Mouse (Mus musculus) kidney, embryonic 15.5 days (tissue): ENCODE measurements around the gene Rabl6. TPM values are rescaled to one million over a fixed set of nuclear protein-coding genes. Genes with fewer than 3 reads are reported as not detected.
A peak's percentile ranks its signal among the peaks of the same experiment; 100 is the strongest.

Source experiments
- ATAC-seq: fragments of 200-750 bp; cut with Nextera tagmentation; replicated peaks from 2 replicates; pipeline ENCODE4 v1.8.0; 2017; ENCODE audit warnings: moderate TSS enrichment; ENCODE audit not compliant: low FRiP score
- H3K27ac ChIP-seq: fragments of 300-500 bp; sonication (generic); 2 replicates; pipeline ENCODE4 v1.5.1; 2015; ENCODE audit warnings: mild to moderate bottlenecking, inconsistent platforms
- H3K27me3 ChIP-seq: fragments of 300-500 bp; sonication (generic); 2 replicates; pipeline ENCODE4 v1.6.1; 2015; ENCODE audit warnings: inconsistent platforms
- H3K36me3 ChIP-seq: fragments of 300-500 bp; sonication (generic); 2 replicates; pipeline ENCODE4 v1.6.1; 2015; ENCODE audit warnings: inconsistent platforms
- H3K4me1 ChIP-seq: fragments of 300-500 bp; sonication (generic); 2 replicates; pipeline ENCODE4 v1.6.1; 2015; ENCODE audit warnings: inconsistent platforms
- H3K4me2 ChIP-seq: fragments of 300-500 bp; sonication (generic); 2 replicates; pipeline ENCODE4 v1.6.1; 2015; ENCODE audit warnings: moderate library complexity, mild to moderate bottlenecking, inconsistent platforms
- H3K4me3 ChIP-seq: fragments of 300-500 bp; sonication (generic); replicated peaks from 2 replicates; pipeline ENCODE4 v1.5.1; 2015; ENCODE audit warnings: mild to moderate bottlenecking, inconsistent platforms
- H3K9ac ChIP-seq: fragments of 300-500 bp; sonication (generic); 2 replicates; pipeline ENCODE4 v1.6.1; 2015; ENCODE audit warnings: mild to moderate bottlenecking, inconsistent platforms
- H3K9me3 ChIP-seq: fragments of 300-500 bp; sonication (generic); replicated peaks from 2 replicates; pipeline ENCODE4 v1.6.1; 2016; ENCODE audit warnings: inconsistent platforms
- WGBS: fragments of 180-500 bp; shearing (Covaris S2); methylation state at CpG from one replicate; pipeline ENCODE4 v1.1.7; 2015; ENCODE audit warnings: mixed read lengths; 5-methylcytosine and 5-hydroxymethylcytosine counted together
- polyA plus RNA-seq: library from polyadenylated mRNA; unstranded; fragments of >200 nt; fragmentation: Nextera tagmentation; extraction: Ambion mirVana; gene quantifications from 2 replicates; pipeline ENCODE4 v1.2.1, GENCODE M21; 2015

Gene Rabl6
- polyA plus RNA-seq, 1 experiment from 2014 or later: 74.7 TPM

- peaks cover 15% of the 10 kb centered on the region for H3K27me3 ChIP-seq
- H3K4me2 ChIP-seq: peak within 1 kb of the TSS; percentile 93
- peak; percentile 93 for ATAC-seq
- H3K9me3 ChIP-seq: no peaks in the 10 kb centered on the region
- WGBS: 7% methylated on average over 34 of the region's 34 CpGs
- H3K36me3 ChIP-seq: no peaks in the 10 kb centered on the region
- H3K9ac ChIP-seq: peak within 1 kb of the TSS; percentile 52
- H3K4me3 ChIP-seq: peak within 1 kb of the TSS; percentile 56
- peaks cover 17% of the 10 kb centered on the region for H3K4me1 ChIP-seq
- peak within 1 kb of the TSS; percentile 84 for H3K27ac ChIP-seq
Measured at GRCm38 (mm10) chr2:25621229-25622200, 13.2 kb upstream of the Rabl6 start, which contains the start of gene Tmem141. Gene Tmem141 (minus strand): TSS chr2:25622005.

- Histone ChIP-seq H3K4me2 (peak overlapping the region; percentile 93), H3K4me1 (peaks cover 24% of the 10 kb centered on the region), H3K9me3 (no peaks in the 10 kb centered on the region), H3K36me3 (no peaks in the 10 kb centered on the region), H3K4me3 (no peak overlapping the region), H3K9ac (no peak overlapping the region), H3K27me3 (peaks cover 22% of the 10 kb centered on the region), H3K27ac (peak overlapping the region; percentile 84; the same call in 1 of the 2 replicates)
- 84% methylated on average over 4 of the region's 4 CpGs for WGBS
- ATAC-seq: no peak
Measured at GRCm38 (mm10) chr2:25620852-25621228, 12.5 kb upstream of the Rabl6 start.

GRCm38 (mm10) chr2:25620386-25620785 lies 12.1 kb upstream of the Rabl6 start:
- WGBS: 60% methylated on average over 6 of the region's 6 CpGs
- Histone ChIP-seq H3K27me3 (peaks cover 26% of the 10 kb centered on the region), H3K4me3 (no peak overlapping the region), H3K36me3 (no peaks in the 10 kb centered on the region), H3K4me1 (peaks cover 26% of the 10 kb centered on the region), H3K9me3 (no peaks in the 10 kb centered on the region), H3K4me2 (peak overlapping the region; percentile 93), H3K9ac (no peak overlapping the region), H3K27ac (no peak overlapping the region)
- no peak for ATAC-seq

- Histone ChIP-seq H3K4me2 (peak within 1 kb of the TSS; percentile 52), H3K27ac (no peak within 1 kb of the TSS), H3K27me3 (peaks cover 37% of the 10 kb centered on the region), H3K9ac (0 out of 2 replicates have a peak within 1 kb of the TSS, but pooled peaks have one; percentile 4), H3K4me3 (no peak within 1 kb of the TSS), H3K36me3 (no peaks in the 10 kb centered on the region), H3K9me3 (no peaks in the 10 kb centered on the region), H3K4me1 (peaks cover 26% of the 10 kb centered on the region)
- WGBS: 71% methylated on average over 3 of the region's 3 CpGs
- ATAC-seq: no peak
Measured at GRCm38 (mm10) chr2:25617578-25617977, 9.3 kb upstream of the Rabl6 start, which contains the start of gene Ccdc183. Gene Ccdc183 (minus strand): TSS chr2:25617678.

GRCm38 (mm10) chr2:25616398-25616797 lies 8.1 kb upstream of the Rabl6 start:
- ATAC-seq: peak; percentile 27; the same call in 1 of the 2 replicates
- Histone ChIP-seq H3K4me2 (peak overlapping the region; percentile 52), H3K9ac (0 out of 2 replicates have a peak overlapping the region, but pooled peaks have one; percentile 4), H3K4me1 (peaks cover 20% of the 10 kb centered on the region), H3K36me3 (no peaks in the 10 kb centered on the region), H3K4me3 (peak overlapping the region; percentile 16), H3K9me3 (no peaks in the 10 kb centered on the region), H3K27ac (no peak overlapping the region), H3K27me3 (peaks cover 37% of the 10 kb centered on the region)
- 18% methylated on average over 22 of the region's 22 CpGs for WGBS

GRCm38 (mm10) chr2:25608671-25609070 lies 350 bp upstream of the Rabl6 start:
- Histone ChIP-seq H3K4me1 (peaks cover 20% of the 10 kb centered on the region), H3K9me3 (no peaks in the 10 kb centered on the region), H3K4me2 (peak overlapping the region; percentile 58), H3K27me3 (no peaks in the 10 kb centered on the region), H3K4me3 (peak overlapping the region; percentile 79), H3K27ac (peak overlapping the region; percentile 92), H3K36me3 (peaks cover 6% of the 10 kb centered on the region), H3K9ac (0 out of 2 replicates have a peak overlapping the region, but pooled peaks have one; percentile 81)
- WGBS: 67% methylated on average over 10 of the region's 10 CpGs
- 0 out of 2 replicates have a peak, but pooled peaks have one; percentile 10 for ATAC-seq

- no peak overlapping the region for H3K4me2 ChIP-seq
- H3K27me3 ChIP-seq: no peaks in the 10 kb centered on the region
- H3K4me3 ChIP-seq: no peak overlapping the region
- 93% methylated on average over 5 of the region's 5 CpGs for WGBS
- H3K4me1 ChIP-seq: peaks cover 14% of the 10 kb centered on the region
- H3K36me3 ChIP-seq: peaks cover 67% of the 10 kb centered on the region
- no peak for ATAC-seq
- H3K9me3 ChIP-seq: no peaks in the 10 kb centered on the region
- no peak overlapping the region for H3K9ac ChIP-seq
- no peak overlapping the region for H3K27ac ChIP-seq
Measured at GRCm38 (mm10) chr2:25602526-25602925, 5.8 kb downstream of the Rabl6 start.

- no peak overlapping the region for H3K27ac ChIP-seq
- no peaks in the 10 kb centered on the region for H3K27me3 ChIP-seq
- no peak for ATAC-seq
- no peak overlapping the region for H3K4me3 ChIP-seq
- no peak overlapping the region for H3K9ac ChIP-seq
- peaks cover 92% of the 10 kb centered on the region for H3K36me3 ChIP-seq
- H3K9me3 ChIP-seq: no peaks in the 10 kb centered on the region
- H3K4me1 ChIP-seq: no peaks in the 10 kb centered on the region
- no peak overlapping the region for H3K4me2 ChIP-seq
- WGBS: 87% methylated on average over 2 of the region's 2 CpGs
Measured at GRCm38 (mm10) chr2:25600037-25600436, 8.3 kb downstream of the Rabl6 start.

GRCm38 (mm10) chr2:25598749-25599148 lies 9.6 kb downstream of the Rabl6 start:
- ATAC-seq: no peak
- no peak overlapping the region for H3K4me2 ChIP-seq
- H3K4me3 ChIP-seq: no peak overlapping the region
- 91% methylated on average over 1 of the region's 1 CpGs for WGBS
- H3K27me3 ChIP-seq: no peaks in the 10 kb centered on the region
- H3K36me3 ChIP-seq: peaks cover 94% of the 10 kb centered on the region
- H3K4me1 ChIP-seq: no peaks in the 10 kb centered on the region
- no peak overlapping the region for H3K27ac ChIP-seq
- H3K9me3 ChIP-seq: no peaks in the 10 kb centered on the region
- no peak overlapping the region for H3K9ac ChIP-seq

- 89% methylated on average over 5 of the region's 5 CpGs for WGBS
- Histone ChIP-seq H3K4me3 (no peak overlapping the region), H3K4me2 (no peak overlapping the region), H3K9me3 (no peaks in the 10 kb centered on the region), H3K4me1 (no peaks in the 10 kb centered on the region), H3K9ac (no peak overlapping the region), H3K27me3 (no peaks in the 10 kb centered on the region), H3K27ac (no peak overlapping the region), H3K36me3 (peaks cover 95% of the 10 kb centered on the region)
- no peak for ATAC-seq
Measured at GRCm38 (mm10) chr2:25596765-25597510, 11.4 kb downstream of the Rabl6 start.

GRCm38 (mm10) chr2:25591863-25592262 lies 16.5 kb downstream of the Rabl6 start:
- H3K36me3 ChIP-seq: peaks cover 92% of the 10 kb centered on the region
- WGBS: 73% methylated on average over 2 of the region's 2 CpGs

More at GRCm38 (mm10) chr2:25591863-25592262, 16.5 kb downstream of the Rabl6 start:
- H3K9ac ChIP-seq: no peak overlapping the region
- H3K4me2 ChIP-seq: no peak overlapping the region
- no peak overlapping the region for H3K27ac ChIP-seq
- ATAC-seq: no peak
- H3K9me3 ChIP-seq: no peaks in the 10 kb centered on the region
- no peak overlapping the region for H3K4me3 ChIP-seq
- H3K27me3 ChIP-seq: no peaks in the 10 kb centered on the region
- H3K4me1 ChIP-seq: no peaks in the 10 kb centered on the region
